Mouse (Mus musculus) intestine, embryonic 14.5 days (tissue): ENCODE data around the gene Poldip2. TPM values are rescaled to one million over a fixed set of nuclear protein-coding genes. Genes with fewer than 3 reads are reported as not detected.

Experiments used
- ATAC-seq: fragments of 200-750 bp; cut with Nextera tagmentation; replicated peaks from 2 replicates; pipeline ENCODE4 v1.8.0; 2017; ENCODE audit warnings: low read depth, moderate number of reproducible peaks, moderate TSS enrichment, moderate library complexity; ENCODE audit not compliant: low FRiP score, low TSS enrichment
- DNase-seq: peaks from one replicate; pipeline ENCODE4 v3.0.0-alpha.2; 2018; ENCODE audit warnings: low spot score
- H3K27ac ChIP-seq: fragments of 300-500 bp; sonication (generic); 2 replicates; pipeline ENCODE4 v1.5.1; 2014; ENCODE audit warnings: low read depth, mild to moderate bottlenecking, control low read depth
- H3K27me3 ChIP-seq: fragments of 300-500 bp; sonication (generic); replicated peaks from 2 replicates; pipeline ENCODE4 v1.6.1; 2014; ENCODE audit warnings: low read length, control low read depth; ENCODE audit not compliant: control insufficient read depth, insufficient read depth
- H3K36me3 ChIP-seq: fragments of 300-500 bp; sonication (generic); 2 replicates; pipeline ENCODE4 v1.6.1; 2014; ENCODE audit warnings: low read length, control low read depth; ENCODE audit not compliant: control insufficient read depth, insufficient read depth
- H3K4me1 ChIP-seq: fragments of 300-500 bp; sonication (generic); replicated peaks from 2 replicates; pipeline ENCODE4 v1.6.1; 2014; ENCODE audit warnings: low read length, control low read depth, mixed read lengths; ENCODE audit not compliant: control insufficient read depth, insufficient read depth
- H3K4me2 ChIP-seq: fragments of 300-500 bp; sonication (generic); 2 replicates; pipeline ENCODE4 v1.6.1; 2014; ENCODE audit warnings: low read length
- H3K4me3 ChIP-seq: fragments of 300-500 bp; sonication (generic); 2 replicates; pipeline ENCODE4 v1.5.1; 2014; ENCODE audit warnings: low read depth, low read length, control low read depth, mixed read lengths
- H3K9ac ChIP-seq: fragments of 300-500 bp; sonication (generic); 2 replicates; pipeline ENCODE4 v1.6.1; 2014; ENCODE audit warnings: mild to moderate bottlenecking, low read length
- H3K9me3 ChIP-seq: fragments of 300-500 bp; sonication (generic); 2 replicates; pipeline ENCODE4 v1.6.1; 2016; ENCODE audit warnings: low read length, control low read depth; ENCODE audit not compliant: control insufficient read depth
- WGBS: fragments of 180-500 bp; shearing (Covaris S2); extraction: QIAGEN DNeasy Blood & Tissue Kit; methylation state at CpG from one replicate; pipeline ENCODE4 v1.1.7; 2014; 5-methylcytosine and 5-hydroxymethylcytosine counted together
- polyA plus RNA-seq: library from polyadenylated mRNA; unstranded; fragments of >200 nt; fragmentation: Nextera tagmentation; extraction: Ambion mirVana; gene quantifications from 2 replicates; pipeline ENCODE4 v1.2.1, GENCODE M21; 2014

The Poldip2 gene
- polyA plus RNA-seq, 1 experiment from 2014 or later = 146 TPM

DNA sequence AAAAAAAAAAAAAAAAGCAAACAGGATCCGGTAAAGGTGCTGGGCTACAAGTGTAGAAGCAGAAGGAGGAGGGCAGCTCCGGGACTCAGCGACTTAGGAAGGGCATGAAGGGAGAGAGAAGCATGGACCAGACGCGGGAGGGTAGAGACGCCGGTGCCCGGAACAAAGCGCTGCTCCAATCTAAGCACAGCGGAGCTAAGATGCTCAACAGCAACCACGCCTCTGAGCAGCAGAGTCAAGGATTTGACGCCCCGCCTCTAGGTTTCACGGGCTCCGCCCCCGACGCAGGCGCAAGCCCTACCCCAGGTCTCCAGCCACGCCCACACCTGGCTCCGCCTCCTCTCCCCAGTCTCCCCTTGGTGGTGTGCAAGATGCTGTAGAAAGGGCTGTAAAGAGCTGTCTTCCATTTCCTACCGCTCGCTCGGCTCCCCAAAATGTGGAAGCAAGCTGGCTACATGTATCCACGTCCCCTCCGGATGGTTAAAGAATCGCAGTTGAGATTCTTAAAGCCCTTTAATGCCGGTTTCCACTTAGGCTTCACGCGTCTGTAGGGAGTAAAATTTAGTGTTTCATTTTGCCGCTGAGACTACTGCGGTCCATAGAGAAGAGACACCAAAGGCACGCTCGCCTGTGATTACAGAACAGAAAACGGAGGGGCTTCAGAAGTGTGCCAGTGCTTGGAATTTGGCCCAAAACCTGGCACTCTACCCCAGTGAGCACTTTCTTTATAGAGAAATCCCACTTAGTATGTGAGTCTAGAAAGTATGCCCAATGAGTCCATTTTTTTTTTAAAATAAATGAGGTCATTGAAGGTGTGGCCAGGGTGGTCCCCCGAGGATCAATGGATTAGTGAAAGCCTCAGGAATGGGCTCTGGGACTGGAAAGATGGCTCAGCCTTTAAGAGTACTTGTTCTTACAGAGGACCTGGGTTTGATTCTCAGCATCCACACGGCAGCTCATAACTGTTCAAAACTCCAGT is 14.2 kb upstream of the Poldip2 start, which contains the start of gene Sarm1:
TSS of gene Sarm1 (minus strand) at position 211 of the 979 bp plus-strand sequence.
- peak; percentile 94 for DNase-seq
- Histone ChIP-seq H3K36me3 (no peaks in the 10 kb centered on the region), H3K27me3 (peaks cover 30% of the 10 kb centered on the region), H3K4me1 (peaks cover 6% of the 10 kb centered on the region; the same call in 1 of the 2 replicates), H3K27ac (no peak within 1 kb of the TSS; the same call in 1 of the 2 replicates), H3K9me3 (no peaks in the 10 kb centered on the region), H3K9ac (peak within 1 kb of the TSS; percentile 41), H3K4me2 (peak within 1 kb of the TSS; percentile 95), H3K4me3 (peak within 1 kb of the TSS; percentile 48)
- ATAC-seq = peak; percentile 94
- WGBS = 3% methylated on average over 36 of the region's 36 CpGs

GRCm38 (mm10) chr11:78499004-78499403 is 13.0 kb upstream of the Poldip2 start, which contains the start of gene Vtn:
TSS of gene Vtn (plus strand) at chr11:78499091.
- Histone ChIP-seq H3K27ac (no peak within 1 kb of the TSS; the same call in 1 of the 2 replicates), H3K9me3 (no peaks in the 10 kb centered on the region), H3K9ac (0 out of 2 replicates have a peak within 1 kb of the TSS, but pooled peaks have one; percentile 11), H3K27me3 (peaks cover 30% of the 10 kb centered on the region), H3K4me1 (peaks cover 6% of the 10 kb centered on the region; the same call in 1 of the 2 replicates), H3K4me2 (peak within 1 kb of the TSS; percentile 95), H3K36me3 (no peaks in the 10 kb centered on the region), H3K4me3 (peak within 1 kb of the TSS; percentile 48)
- no peak for ATAC-seq
- 54% methylated on average over 7 of the region's 7 CpGs for WGBS
- no peak for DNase-seq

- no peaks in the 10 kb centered on the region for H3K36me3 ChIP-seq
- H3K4me2 ChIP-seq = no peak overlapping the region
- H3K9me3 ChIP-seq = no peaks in the 10 kb centered on the region
- no peak overlapping the region for H3K27ac ChIP-seq
- 50% methylated on average over 16 of the region's 16 CpGs for WGBS
- H3K4me1 ChIP-seq = peaks cover 6% of the 10 kb centered on the region; the same call in 1 of the 2 replicates
- DNase-seq (no peak), ATAC-seq (no peak)
- H3K9ac ChIP-seq = no peak overlapping the region
- peaks cover 26% of the 10 kb centered on the region for H3K27me3 ChIP-seq
- no peak overlapping the region for H3K4me3 ChIP-seq
These were observed 12.4 kb upstream of the Poldip2 start for GRCm38 (mm10) chr11:78499543-78499942.

DNA sequence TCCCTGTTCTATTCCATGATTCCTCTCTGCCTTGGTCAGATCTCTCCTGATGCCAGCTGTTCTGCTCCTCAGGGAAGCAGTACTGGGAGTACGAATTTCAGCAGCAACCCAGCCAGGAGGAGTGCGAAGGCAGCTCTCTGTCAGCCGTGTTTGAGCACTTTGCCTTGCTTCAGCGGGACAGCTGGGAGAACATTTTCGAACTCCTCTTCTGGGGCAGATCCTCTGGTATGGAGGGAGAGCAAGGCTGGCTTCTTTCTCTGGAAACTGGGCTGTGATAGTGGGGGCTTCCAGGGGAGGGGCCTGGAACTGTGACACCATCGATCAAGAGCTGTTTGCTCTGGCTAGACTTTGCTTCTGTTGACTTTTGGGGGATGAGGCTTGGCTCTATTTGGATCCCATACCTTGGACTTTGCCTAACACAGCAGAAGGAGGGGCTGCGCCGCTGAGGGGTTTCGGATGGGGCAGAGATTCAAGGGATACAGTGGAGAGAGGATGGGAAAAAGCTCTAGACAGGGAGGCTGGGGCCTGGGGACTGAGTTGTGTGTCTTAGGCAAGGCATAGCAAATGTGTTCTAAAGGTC is 11.3 kb upstream of the Poldip2 start:
- 67% methylated on average over 9 of the region's 9 CpGs for WGBS
- H3K4me1 ChIP-seq = peaks cover 6% of the 10 kb centered on the region; the same call in 1 of the 2 replicates

GRCm38 (mm10) chr11:78501529-78501928 is 10.5 kb upstream of the Poldip2 start:
- WGBS = 75% methylated on average over 20 of the region's 20 CpGs
- no peak overlapping the region for H3K4me2 ChIP-seq
- H3K4me3 ChIP-seq = no peak overlapping the region

More for the DNA sequence above, 11.3 kb upstream of the Poldip2 start:
- H3K36me3 ChIP-seq = 0 out of 2 replicates have a peak, but pooled peaks cover 1% of the 10 kb centered on the region
- no peak overlapping the region for H3K9ac ChIP-seq
- H3K4me3 ChIP-seq = no peak overlapping the region
- no peak for ATAC-seq
- no peaks in the 10 kb centered on the region for H3K9me3 ChIP-seq
- H3K4me2 ChIP-seq = no peak overlapping the region
- H3K27ac ChIP-seq = no peak overlapping the region
- H3K27me3 ChIP-seq = peaks cover 23% of the 10 kb centered on the region
- DNase-seq = no peak

DNA sequence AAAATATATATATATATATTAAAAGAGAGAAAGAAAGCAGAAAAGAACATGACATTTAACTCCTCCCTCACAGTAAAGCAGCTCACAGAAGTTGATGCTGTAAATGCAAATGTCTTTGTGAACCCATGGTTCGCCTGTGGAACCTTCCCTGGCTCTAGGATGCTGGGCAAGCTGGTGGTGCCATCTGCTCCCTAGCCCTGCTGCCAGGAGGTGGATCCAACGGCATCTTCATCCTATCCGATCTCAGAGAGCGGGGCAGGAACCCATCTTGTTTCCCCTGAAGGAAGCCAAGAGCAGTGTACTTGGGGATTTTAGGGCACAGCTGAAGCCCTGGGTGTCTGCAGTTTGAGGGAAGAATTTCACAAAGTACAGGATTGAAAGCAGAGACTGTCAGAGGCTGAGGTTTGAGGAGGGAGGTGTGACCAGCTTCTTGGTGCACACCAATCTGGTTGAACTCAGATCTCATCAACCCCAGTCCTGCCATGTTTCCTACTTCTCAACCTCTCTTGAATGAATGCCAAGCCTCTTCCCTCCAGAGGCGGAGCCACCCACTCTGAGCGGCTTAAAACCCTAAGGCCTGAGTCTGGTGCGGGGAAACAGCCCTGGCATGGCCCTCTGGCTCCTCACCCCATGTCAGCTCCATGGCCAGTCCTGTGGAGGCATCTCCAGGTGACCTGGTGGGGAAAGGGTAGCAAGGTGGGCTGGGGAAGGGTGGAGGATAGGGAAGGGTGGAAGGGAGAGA is 8.9 kb upstream of the Poldip2 start, which contains the start of gene Sebox:
TSS of gene Sebox (plus strand) at position 539 of the 742 bp plus-strand sequence.
- WGBS = 76% methylated on average over 7 of the region's 7 CpGs
- H3K4me1 ChIP-seq = no peaks in the 10 kb centered on the region
- H3K9ac ChIP-seq = no peak within 1 kb of the TSS
- no peak for ATAC-seq
- peaks cover 11% of the 10 kb centered on the region; the same call in 1 of the 2 replicates for H3K27me3 ChIP-seq
- no peak for DNase-seq
- no peak within 1 kb of the TSS for H3K4me2 ChIP-seq
- peaks cover 22% of the 10 kb centered on the region for H3K36me3 ChIP-seq
- H3K9me3 ChIP-seq = no peaks in the 10 kb centered on the region
- H3K27ac ChIP-seq = no peak within 1 kb of the TSS
- H3K4me3 ChIP-seq = no peak within 1 kb of the TSS

More at GRCm38 (mm10) chr11:78501529-78501928, 10.5 kb upstream of the Poldip2 start:
- peaks cover 15% of the 10 kb centered on the region for H3K27me3 ChIP-seq
- no peaks in the 10 kb centered on the region for H3K9me3 ChIP-seq
- ATAC-seq = no peak
- no peak overlapping the region for H3K27ac ChIP-seq
- peaks cover 6% of the 10 kb centered on the region; the same call in 1 of the 2 replicates for H3K4me1 ChIP-seq
- no peak overlapping the region for H3K9ac ChIP-seq
- H3K36me3 ChIP-seq = peaks cover 6% of the 10 kb centered on the region; the same call in 1 of the 2 replicates
- DNase-seq = no peak

- H3K4me1 ChIP-seq = no peaks in the 10 kb centered on the region
- H3K27me3 ChIP-seq = 0 out of 2 replicates have a peak, but pooled peaks cover 3% of the 10 kb centered on the region
- no peak overlapping the region for H3K9ac ChIP-seq
- no peak for DNase-seq
- no peak overlapping the region for H3K27ac ChIP-seq
- no peak for ATAC-seq
- H3K36me3 ChIP-seq = peaks cover 36% of the 10 kb centered on the region
- H3K4me2 ChIP-seq = no peak overlapping the region
- WGBS = 79% methylated on average over 3 of the region's 3 CpGs
- no peak overlapping the region for H3K4me3 ChIP-seq
- H3K9me3 ChIP-seq = no peaks in the 10 kb centered on the region
These were observed 6.6 kb upstream of the Poldip2 start for GRCm38 (mm10) chr11:78505430-78505829.

DNA sequence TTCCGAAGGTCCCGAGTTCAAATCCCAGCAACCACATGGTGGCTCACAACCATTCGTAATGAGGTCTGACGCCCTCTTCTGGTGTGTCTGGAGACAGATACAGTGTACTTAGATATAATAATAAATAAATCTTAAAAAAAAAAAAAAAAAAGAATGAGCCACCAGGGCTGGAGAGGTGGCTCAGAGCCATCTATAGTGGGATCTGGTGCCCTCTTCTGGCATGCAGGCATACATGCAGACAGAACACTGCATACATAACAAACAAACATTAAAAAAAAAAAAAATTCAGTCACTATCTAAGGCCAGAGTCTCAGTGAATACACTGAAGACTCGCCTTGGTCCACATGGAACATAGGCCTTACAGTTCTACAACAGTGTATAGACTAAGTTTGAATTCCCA is 2.8 kb upstream of the Poldip2 start:
- no peak overlapping the region for H3K27ac ChIP-seq
- H3K36me3 ChIP-seq = peaks cover 41% of the 10 kb centered on the region
- ATAC-seq (no peak), DNase-seq (no peak)
- no peak overlapping the region for H3K9ac ChIP-seq
- peaks cover 12% of the 10 kb centered on the region for H3K4me1 ChIP-seq
- H3K4me2 ChIP-seq = no peak overlapping the region
- no peaks in the 10 kb centered on the region for H3K27me3 ChIP-seq
- H3K4me3 ChIP-seq = no peak overlapping the region
- H3K9me3 ChIP-seq = no peaks in the 10 kb centered on the region
- WGBS = 86% methylated on average over 5 of the region's 5 CpGs
